Mouse (Mus musculus) lung, adult 18-20 months (tissue): ENCODE measurements around the gene Ankar.

Experiments
- DNase-seq, 2 experiments: peaks; one replicate each; pipeline ENCODE4 v3.0.0; 2022; ENCODE audit warnings: mixed read lengths in 2 of 2

Ankar gene

DNA sequence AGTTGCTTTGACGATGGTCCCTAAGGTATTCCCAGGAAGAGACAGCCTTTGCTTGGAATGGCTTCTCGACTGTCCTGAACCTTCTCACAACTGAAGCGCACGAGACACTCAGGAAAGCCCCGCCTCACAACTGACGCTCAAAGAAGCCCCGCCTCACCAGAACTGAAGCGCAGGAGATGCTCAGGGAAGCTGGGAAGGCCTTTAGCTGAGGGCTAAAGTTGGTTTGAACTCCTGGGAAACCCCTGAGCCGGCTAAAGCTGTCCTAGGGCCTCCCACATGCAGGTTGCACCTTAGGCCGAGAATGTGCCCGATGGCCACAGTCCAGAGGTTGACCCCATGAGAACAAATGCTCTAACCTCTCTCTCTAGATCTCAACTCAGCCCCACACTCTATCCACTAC lies at the start of gene Ankar:
Gene Ankar, minus strand, starts transcription at position 101 of the 400 bp plus-strand sequence.
- DNase-seq, result no peak

DNA sequence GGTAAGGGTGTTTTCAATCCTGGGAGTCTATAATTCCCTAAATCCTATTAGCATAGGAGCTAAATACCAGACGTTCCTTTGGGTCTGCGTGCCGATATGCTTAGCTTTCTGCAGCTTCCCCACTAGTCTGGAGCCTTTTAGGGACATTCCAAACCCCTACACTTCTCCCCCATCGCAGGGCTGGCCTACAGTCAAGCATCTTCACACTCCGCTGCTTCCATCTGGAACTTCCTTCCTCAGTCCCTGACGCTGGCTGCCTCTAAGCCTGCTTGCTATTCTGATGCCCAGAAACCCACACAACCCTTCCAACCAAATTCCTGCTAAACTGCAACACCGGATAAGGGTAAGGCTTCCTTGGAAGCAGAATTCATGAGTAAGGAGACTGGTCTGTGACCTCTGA lies 46.0 kb upstream of the Ankar start:
- DNase-seq, result no peak

DNA sequence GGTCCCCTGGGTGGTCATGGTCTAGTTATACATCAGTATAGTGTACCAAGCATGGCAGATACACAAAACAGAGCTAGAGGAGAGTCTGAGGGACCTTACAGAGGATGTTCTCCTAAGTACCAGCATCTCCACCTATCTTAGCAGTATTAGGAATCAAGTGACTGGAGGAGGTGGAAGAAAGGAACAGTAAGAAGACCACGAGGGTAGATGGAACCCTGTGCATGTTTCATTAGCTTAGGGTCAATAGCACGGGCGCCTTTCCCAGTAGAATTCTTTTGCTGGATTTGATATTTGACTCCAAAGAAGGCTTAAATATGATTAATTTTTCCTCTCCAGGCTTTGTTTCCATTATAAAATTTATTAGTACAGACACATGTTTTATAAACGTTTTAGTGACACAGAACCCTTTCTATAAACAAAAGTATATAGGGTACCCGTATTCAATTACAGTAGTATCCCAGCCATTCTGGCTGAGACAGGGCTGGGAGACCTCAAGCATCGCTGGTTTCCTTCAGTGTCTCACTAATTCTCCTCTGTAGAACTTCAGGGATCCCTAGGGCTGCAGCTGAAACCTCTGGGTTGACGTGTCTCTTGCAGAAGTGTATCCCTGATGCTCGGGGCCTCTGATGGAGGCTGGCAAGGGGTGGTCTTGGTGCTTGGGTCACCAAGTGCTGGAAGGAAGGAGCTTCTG lies 44.6 kb upstream of the Ankar start:
- DNase-seq, result no peak

DNA sequence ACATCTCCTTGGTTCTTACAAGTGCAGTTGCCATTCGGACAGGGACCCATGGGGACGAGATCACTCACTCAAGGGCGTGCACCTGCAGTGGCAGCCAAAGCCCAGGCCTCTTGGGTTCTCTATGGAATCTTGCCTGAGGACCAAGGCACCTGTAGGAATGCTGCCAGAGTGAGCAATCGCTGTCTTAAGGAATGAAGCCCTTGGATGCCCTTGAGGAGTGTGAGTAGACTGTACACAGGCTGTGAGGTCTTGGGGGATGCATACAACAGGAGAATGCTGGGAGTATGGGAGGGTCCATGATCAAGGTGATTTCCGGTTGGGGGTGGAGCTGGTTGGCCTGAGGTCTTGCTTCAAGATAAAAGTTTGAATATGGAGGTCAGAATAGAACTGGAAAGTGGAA lies 41.0 kb upstream of the Ankar start:
- no peak for DNase-seq

DNA sequence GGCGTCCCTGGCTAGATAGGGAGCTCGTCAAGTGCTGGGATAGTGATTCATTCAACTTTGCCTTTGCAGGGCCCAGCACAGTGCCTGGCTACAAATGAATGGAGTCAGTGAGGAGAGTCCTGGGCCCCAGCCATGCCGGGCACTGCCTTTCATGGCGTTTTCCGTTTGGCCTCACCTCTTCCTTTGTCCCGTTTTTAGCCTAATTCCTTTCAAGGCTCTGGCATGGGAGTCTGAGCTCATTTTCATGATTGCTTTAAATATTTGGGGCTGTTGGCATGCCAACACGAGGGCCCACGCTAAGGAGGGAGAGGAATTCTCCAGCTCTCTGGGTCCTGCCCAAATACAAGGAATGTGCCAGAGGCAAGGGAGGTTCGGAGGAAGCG lies 39.3 kb upstream of the Ankar start:
- peak; percentile 9 to 19 for DNase-seq

DNA sequence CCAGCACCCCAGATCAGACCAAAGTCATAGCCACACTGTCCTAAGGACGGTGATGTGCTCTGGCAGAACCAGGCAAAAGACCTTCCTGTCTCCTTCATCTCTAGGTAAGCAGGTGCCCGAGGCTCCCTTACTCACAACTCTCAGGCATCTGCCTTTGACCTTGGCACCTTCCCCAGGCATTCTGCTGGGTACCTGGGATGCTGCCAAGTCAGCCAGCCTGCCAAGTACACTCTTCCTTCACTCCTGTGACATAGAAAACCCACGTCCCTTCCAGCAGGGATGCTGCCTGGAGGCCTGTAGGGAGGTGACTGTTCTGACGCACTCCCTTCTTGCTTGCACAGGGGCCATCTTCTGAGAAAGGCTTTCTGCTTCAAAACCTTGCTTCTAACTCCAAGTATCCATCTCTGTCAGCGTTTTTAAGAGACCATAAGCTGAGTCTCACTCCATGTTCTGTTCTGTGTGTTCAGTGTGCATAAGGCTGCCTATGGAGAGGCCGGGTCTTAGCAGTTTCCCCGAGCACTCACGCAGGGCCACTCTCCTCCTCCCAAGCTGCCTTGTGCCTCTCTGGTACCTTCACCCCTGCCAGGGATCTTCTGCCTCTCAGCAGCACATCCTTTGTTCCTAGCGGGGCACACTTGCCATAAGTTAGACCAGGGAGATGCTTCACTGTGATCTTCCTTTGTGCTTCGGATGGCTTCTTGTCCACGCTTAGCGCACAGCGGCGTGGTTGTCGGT lies 38.7 kb upstream of the Ankar start:
- peak; percentile 27 to 42 for DNase-seq

DNA sequence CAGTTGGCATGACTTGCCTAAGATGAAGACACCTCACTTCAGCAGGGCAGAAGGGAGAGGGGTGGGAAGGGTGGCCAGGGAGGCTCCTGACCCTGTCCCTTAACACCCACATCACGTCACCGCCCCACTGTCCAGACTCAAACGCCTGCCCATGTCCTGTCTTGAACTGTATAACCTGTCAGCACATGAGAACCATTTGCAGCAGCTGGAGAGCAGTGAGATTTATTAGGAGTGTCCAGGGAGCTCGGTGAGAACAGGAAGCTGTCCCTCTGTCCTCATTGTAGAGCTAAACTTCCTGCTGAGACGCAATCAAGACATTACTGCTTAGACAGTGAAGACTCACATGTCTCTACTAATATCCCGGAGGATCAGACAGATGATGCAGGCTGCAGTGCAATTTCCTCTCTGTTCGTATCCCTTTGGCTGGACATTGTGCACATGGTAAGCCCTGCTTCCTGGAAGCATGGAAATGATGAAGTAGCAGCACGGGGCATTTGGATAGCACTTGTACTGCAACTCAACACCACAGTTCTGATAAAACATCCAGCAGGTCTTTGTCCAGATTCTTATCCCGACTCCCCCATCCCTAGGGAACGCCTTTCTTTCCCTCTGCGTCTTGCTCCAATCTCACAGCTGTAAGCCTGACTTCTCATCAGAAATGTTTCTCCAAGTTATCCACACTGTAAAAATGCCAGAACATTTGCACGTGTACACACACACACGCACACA lies 36.2 kb upstream of the Ankar start:
- no peak for DNase-seq

DNA sequence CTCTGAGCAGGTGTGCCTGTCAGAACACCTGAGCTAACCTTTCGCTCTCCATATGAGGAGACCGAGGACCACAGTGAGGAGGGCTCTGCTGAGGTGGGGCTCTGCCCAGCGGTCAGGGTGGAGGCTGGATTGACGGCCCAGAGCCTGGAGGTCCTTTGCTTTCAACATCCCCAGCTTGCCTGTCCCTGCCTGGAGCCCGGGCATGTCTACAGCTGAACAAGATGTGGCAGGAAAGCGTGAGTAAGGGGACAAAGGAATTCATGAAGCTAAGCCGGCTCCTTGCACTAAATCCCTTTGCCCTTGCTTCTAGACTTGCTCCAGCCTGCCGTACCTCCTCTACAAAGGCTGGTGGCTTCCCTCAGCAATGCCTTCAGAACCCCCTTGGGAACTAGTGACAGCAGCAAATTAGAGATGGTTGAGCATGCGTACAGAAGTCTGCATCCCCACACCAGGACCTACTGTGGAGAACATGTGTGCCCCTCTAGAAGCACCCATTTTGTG lies 32.9 kb upstream of the Ankar start:
- no peak for DNase-seq

DNA sequence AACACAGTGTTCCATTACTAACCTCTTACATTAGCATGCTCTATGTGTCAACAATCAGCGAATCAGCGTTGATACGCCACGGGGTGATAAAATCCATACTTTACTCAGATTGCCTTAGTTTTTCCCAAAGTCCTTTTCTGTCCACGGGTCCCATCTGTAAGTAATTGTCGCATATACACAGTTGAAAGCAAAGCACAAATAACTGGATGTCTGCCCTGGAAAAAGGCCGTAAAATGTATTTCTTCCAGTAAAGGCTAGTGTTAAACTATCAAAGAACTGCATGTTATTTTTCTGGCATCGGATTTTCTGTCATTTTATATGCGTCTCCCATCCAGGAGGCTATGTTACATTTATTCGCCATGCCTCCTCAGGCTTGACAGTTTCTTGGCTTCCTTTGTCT lies 29.7 kb upstream of the Ankar start:
- no peak for DNase-seq

DNA sequence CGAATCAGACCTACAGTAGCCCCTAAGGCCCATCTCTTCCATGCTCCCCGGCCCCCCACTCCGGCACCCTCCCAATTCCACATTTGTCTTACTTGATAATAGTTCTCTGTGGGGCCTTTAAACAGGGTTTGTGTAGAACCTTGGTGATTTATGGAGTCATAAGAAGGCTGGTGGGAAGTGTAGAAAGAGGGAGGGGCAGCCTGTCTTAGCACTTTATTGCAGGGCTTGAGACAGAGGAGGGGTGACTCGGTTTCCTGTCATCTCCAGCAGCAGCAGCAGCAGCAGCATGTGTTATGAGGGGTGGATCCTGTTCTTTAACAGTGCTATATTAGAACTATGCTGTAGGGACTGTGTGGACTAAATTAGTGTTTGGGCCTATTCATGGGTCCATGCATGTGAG lies 28.4 kb upstream of the Ankar start:
- no peak for DNase-seq

DNA sequence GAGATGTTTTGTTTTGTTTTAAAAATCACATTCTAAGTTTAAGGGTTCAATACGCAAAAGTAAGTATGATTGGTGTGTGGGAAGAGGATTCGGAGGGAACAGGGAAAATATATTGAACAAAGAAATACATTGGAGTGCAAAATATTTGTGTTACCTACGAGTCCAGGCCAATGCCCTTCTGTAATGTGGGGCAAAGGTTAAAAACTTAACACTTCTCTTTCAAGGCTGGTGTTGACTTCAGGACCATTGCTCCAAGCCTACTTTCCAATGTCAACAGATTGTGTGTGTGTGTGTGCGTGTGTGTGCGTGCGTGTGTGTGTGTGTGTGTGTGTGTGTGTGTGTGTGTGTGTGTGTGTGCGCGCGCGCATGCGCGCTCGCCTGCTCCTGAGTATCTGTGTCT lies 25.6 kb upstream of the Ankar start:
- no peak for DNase-seq

DNA sequence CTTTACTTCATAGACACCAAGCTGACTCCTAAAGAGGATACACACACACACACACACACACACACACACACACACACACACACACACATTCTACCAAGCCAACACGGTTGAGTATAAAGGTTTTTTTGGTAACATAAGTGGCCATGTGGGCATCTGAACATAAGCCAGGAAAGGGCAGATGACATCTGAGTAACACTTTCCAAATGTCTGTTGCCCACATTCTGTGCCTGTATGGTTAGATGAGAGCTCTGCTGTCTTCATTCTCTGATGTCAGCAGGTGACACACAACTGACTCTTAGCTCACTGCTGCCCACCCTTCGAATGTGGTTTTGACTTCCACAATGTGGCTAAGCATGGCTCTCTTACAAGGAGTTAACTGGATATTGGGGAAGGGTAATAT lies 24.0 kb upstream of the Ankar start:
- DNase-seq, result no peak

DNA sequence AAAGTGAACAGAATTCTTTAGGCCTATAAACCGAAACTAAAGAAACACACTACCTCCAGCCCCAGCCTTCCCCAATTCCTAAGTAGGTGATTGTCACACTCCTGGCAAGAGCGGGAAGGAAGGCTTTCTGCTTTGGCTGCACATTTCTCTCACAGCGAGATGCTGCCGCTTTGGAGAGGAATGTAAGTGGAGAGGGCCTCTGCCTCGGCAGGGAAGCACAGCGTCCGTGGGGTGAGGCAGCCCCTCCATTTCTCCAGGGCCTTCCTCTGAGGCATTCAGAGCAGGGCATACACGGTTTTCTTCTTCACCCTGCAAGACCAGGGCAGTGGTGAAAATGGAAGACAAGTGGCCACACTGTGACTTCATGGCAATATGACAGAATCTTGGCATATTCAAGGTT lies 22.3 kb upstream of the Ankar start:
- DNase-seq, result no peak

DNA sequence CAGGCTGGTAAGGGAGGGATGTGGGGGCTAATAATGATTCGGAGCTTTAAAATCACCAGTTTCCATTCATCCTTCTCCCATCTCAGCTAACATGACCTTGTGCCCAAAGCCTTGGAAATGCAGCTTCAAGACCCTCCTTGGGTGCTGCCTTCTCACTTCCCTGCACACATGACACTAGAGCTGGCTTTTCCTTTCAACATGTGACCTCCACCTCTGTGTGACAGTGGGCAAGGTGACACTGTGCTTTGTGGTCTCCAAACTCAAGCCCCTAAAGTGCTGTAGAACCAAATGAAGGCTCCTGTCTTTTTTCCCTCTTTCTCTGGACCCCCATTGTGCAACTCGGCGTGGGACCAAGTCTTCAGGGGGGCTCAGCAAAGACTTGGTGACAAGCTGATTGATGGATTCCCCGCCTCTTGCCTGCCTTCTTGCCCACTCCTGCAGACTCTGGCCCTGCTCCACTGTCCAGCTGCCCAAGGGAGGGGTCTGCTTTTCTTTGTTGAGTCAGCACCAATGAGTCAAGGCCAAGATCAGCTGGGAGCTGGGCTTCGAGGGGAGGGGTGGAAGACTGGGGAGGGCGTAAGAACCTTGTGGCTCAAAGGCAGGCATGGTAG lies 19.8 kb upstream of the Ankar start:
- no peak for DNase-seq

DNA sequence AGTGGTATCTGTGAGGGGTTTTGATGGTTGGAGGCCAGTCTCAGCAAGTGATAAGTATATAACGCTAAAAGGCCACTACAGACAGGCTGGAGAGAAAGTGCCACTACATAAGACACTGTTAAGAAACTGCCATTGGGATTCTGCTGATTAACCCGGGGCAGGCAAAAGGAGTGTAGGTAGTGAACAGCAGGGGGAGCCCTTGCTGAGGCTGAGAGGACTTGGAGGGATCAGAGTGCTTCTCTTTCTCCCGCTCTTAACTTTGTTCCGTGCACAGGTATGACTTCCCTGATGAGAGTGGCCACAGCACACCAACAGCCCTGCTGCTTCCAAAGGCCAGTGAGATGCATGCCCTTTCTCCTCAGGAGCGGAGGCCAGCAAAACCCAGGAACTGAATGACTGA lies 18.5 kb upstream of the Ankar start:
- peak; percentile 61 to 63 for DNase-seq

DNA sequence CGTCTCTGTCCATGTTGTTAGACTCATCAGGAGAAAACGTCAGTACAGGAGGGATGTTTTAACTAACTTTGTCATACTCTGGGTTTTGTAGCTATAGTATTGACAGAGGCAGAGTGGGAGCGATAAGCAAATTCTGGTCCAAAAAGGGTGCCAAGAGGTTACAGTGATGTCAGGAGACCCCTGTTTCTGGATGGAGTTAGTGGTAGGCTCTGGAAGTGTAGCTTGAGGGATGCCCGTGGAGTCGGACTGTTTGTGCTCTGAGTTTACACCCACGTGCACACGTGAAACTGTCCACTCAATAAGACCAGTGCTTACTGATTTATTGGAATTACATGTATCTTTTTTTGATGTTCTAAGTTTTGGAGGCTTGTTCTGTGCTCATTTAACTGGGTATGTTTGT lies 17.2 kb upstream of the Ankar start:
- DNase-seq, result no peak

DNA sequence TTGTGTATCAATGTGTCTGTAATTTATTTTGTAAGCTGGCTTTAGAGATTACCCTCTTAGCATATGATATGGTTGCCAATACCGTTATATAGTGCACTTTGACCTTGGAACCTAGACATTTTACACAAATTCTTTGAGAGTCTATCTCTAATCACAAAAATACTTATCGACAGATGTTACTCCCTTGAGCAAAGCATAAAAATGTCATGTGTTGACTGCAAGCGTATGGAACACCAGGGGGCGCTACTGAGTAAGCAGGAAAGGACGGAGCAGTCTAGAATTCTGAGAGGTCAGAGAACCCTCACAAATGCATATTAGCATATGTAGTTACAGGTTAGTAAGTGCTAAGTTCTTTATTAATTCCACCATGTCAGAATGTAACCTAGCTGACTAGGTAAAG lies 16.5 kb upstream of the Ankar start:
- DNase-seq, result peak; percentile 37 to 68

DNA sequence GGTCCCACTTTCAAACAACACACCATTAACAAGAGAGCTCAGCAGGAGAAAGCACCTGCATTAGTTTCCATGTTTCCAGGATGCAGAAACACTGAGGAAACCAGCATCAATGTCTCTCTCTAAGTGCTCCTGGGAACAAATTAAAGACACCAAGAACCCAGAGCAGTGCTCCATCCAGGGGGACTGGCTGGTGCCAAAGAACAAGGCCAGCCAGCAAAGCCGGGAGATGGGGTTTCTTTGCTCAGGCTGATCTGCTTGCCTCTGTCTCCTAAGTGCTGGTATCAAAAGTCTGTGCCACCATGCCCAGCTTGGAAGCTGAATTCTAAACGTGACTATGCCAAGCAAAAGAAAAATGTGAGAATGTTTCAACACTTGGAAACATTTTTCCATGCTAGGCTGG lies 16.0 kb upstream of the Ankar start:
- no peak for DNase-seq

DNA sequence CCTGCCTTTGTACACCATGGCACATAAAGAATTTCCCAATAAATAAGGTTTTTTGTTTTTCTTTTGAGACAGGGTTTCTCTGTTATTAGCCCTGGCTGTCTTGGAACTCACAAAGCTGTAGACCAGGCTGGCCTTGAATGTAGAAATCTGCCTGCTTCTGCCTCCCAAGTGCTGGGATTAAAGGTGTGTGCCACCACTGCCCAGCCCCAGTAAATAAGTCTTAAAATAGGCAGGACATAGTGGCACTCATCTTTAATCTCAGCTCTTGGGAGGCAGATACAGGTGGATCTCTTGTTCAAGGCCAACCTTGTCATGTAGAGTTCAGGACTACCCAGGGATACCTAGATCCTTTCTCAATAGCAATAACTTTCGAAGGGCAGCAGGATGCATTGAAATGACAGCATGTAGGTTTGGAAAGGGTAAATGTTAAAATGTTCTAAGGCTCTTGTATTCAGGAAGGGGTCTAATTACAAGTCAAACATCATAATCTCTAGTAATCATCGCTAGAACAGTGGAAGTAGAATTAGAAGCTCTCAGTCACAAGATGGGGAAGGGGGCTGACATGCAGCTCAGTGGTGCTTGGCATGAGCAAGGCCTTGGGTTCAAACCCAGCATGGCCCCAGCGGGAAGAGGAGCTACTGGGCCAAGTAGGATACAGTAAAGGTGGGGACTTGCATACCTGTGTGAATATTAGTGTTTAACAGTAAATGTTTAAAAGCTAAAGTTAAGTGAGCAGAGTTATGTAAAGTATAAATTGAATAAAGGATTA lies 15.4 kb upstream of the Ankar start:
- no peak for DNase-seq

DNA sequence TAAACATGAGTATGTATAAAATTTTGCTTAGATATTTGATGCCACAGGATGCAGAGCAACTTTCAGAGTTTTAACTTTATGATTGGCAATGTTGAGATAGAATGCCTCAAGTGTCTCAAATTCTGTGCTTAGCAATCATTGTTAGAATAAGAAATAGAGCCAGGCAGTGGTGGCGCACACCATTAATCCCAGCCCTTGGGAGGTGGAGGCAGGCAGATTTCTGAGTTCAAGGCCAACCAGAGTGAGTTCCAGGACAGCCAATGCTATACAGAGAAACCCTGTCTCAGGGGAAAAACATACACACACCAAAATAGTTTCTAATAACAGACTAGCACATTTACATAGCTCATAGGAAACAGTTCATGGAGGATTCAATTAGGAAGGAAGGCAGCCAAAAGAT lies 14.7 kb upstream of the Ankar start:
- no peak for DNase-seq

DNA sequence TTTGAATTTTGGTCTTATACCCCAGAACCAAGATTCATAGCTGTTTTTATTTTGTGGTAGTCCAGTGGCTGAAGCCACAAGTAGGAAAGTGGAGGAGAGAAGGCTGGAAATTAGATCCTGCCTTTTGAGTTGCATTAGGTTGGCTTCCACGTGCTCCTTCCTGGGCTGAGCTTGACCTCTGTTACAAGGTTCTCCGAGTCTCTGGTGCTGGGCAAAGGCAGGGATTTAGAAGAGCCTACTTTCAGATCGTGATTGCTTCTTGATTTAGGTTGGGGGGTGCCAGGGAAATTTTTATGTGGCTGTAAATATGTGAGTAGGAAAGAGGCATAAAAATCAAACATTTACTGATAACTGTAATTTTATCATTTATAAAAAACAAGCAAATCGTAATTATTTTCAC lies 14.2 kb upstream of the Ankar start:
- no peak for DNase-seq

DNA sequence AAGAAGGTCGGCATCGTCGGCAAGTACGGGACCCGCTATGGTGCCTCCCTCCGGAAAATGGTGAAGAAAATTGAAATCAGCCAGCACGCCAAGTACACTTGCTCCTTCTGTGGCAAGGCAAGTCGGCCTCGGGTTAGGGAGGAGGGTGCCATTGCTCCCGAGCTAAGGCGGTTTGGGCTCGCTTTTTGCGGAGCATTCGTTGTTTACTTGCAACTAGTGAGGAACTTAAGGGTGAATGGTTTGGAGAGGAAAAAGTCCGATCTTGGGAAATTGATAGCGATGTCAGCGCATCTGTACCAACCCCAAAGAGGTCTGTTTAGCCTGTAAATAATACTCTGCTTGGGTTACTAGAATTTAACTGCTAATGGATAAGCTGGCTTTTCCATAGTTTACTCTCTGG lies 11.3 kb upstream of the Ankar start:
- no peak for DNase-seq
